Mouse (Mus musculus): ENCODE data around the gene Mycl. TPM values are rescaled to one million over a fixed set of nuclear protein-coding genes. Genes with fewer than 3 reads are reported as not detected.

Gene Mycl
- polyA plus RNA-seq, 1 experiment from 2014 or later, result 66.8 TPM

DNA sequence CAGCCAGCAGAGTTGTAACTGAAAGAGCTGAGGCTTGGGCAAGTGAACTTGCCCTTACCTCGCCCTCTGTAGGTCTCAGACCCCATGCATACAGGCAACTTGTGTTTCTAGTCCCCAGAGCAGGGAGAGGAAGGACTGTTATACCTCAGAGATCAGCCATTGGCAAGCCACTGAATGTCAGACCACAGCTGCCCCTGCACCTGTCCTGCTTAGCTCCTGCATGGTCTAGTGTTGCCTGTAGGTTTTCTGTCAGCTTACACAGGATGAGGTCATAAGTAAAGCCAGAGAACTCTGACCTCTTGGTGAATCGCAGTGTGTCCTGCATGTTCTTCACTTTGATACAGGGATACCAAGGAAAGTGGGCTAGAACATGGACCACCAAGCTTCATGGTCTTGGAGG, 39.4 kb downstream of the Mycl start:
- no peaks in the 10 kb centered on the region for H3K9me3 ChIP-seq (ENCODE audit: control insufficient read depth, low read length)
- H3K4me2 ChIP-seq (ENCODE audit: low read depth, low read length, severe bottlenecking), result no peak overlapping the region
- no peaks in the 10 kb centered on the region for H3K4me1 ChIP-seq (replicated peaks; ENCODE audit: control insufficient read depth, insufficient read depth, low read length)
- no peak overlapping the region for H3K9ac ChIP-seq (ENCODE audit: low read length)
- H3K36me3 ChIP-seq (ENCODE audit: control insufficient read depth, insufficient read depth, low read length), result no peaks in the 10 kb centered on the region; the same call in 1 of the 2 replicates
- ATAC-seq (replicated peaks; ENCODE audit: low FRiP score) (no peak), DNase-seq (ENCODE audit: low spot score) (no peak)
- 95% methylated on average over 2 of the region's 2 CpGs for WGBS
- no peak overlapping the region for H3K27ac ChIP-seq (ENCODE audit: low read depth, low read length)
- no peak overlapping the region for H3K4me3 ChIP-seq (ENCODE audit: low read depth, low read length)
- H3K27me3 ChIP-seq (ENCODE audit: control insufficient read depth, insufficient read depth, low read length), result no peaks in the 10 kb centered on the region

DNA sequence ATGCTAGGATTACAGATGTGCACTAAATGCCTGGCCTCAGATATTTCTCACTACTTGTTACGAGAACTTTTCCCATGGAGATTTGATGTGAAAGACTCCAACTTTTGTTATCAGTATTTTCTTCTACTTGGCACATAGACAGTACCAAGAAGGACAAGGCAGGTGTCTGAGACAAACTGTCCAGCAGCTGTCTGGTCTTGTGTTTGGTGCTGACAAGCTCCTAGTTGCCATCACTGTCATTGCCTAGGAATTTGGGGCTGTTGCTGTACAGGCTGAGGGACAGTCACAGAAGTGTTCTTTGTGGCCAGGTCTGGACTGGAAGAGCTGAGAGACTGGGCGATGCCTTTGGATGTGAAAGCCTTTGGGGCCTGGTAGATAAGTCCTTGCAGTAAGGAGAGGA, 40.2 kb downstream of the Mycl start:
- H3K9me3 ChIP-seq (ENCODE audit: control insufficient read depth, low read length), result no peaks in the 10 kb centered on the region
- WGBS, result 88% methylated on average over 2 of the region's 2 CpGs
- H3K36me3 ChIP-seq (ENCODE audit: control insufficient read depth, insufficient read depth, low read length), result no peaks in the 10 kb centered on the region; the same call in 1 of the 2 replicates
- no peak overlapping the region for H3K4me3 ChIP-seq (ENCODE audit: low read depth, low read length)
- H3K9ac ChIP-seq (ENCODE audit: low read length), result no peak overlapping the region
- no peak overlapping the region for H3K27ac ChIP-seq (ENCODE audit: low read depth, low read length)
- no peak overlapping the region for H3K4me2 ChIP-seq (ENCODE audit: low read depth, low read length, severe bottlenecking)
- H3K4me1 ChIP-seq (replicated peaks; ENCODE audit: control insufficient read depth, insufficient read depth, low read length), result no peaks in the 10 kb centered on the region
- ATAC-seq (replicated peaks; ENCODE audit: low FRiP score) (no peak), DNase-seq (ENCODE audit: low spot score) (no peak)
- H3K27me3 ChIP-seq (ENCODE audit: control insufficient read depth, insufficient read depth, low read length), result no peaks in the 10 kb centered on the region

DNA sequence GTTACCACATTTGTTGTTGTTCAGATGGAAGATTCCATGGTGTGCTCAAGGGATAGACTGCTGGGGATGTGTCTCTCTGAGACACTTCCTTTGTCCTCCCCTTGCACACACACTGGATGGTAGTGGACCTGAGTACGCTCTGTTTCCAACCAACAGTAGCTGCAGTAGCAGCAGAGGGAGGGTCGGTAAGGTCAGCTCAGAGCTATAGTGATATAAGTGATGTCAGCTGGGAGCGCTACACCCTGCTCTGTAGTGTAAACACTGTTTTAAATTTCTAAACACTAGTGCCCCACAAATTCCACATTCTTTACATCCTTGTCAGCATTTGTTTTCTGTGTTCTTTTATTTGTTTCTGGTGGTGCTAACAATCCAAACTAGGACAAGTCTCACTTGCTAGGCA, 41.3 kb downstream of the Mycl start:
- Histone ChIP-seq H3K36me3 (ENCODE audit: control insufficient read depth, insufficient read depth, low read length) (no peaks in the 10 kb centered on the region; the same call in 1 of the 2 replicates), H3K4me2 (ENCODE audit: low read depth, low read length, severe bottlenecking) (no peak overlapping the region), H3K27ac (ENCODE audit: low read depth, low read length) (no peak overlapping the region), H3K9ac (ENCODE audit: low read length) (no peak overlapping the region), H3K4me3 (ENCODE audit: low read depth, low read length) (no peak overlapping the region), H3K27me3 (ENCODE audit: control insufficient read depth, insufficient read depth, low read length) (no peaks in the 10 kb centered on the region), H3K4me1 (replicated peaks; ENCODE audit: control insufficient read depth, insufficient read depth, low read length) (no peaks in the 10 kb centered on the region), H3K9me3 (ENCODE audit: control insufficient read depth, low read length) (no peaks in the 10 kb centered on the region)
- no peak for ATAC-seq (replicated peaks; ENCODE audit: low FRiP score)
- WGBS, result 86% methylated on average over 3 of the region's 3 CpGs
- DNase-seq (ENCODE audit: low spot score), result no peak

DNA sequence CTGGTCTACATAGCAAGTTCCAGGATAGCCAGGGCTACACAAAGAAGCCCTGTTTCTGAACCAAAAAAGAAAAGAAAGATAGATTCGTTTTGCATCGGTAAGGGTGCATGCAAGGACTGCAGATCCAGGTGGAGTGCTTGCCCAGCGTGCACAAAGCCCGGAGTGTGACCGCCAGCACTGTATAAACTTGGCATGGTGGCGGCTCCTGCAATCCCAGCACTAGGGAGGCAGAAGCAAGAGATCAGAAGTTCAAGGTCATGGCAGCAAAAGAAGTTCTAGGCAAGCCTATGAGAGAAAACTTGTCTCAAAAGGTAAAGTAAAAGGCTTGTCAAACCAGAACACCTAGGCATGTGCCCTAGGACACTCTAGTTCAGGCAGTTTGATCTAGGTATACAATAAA, 45.7 kb downstream of the Mycl start:
- Histone ChIP-seq H3K27me3 (ENCODE audit: control insufficient read depth, insufficient read depth, low read length) (no peaks in the 10 kb centered on the region), H3K36me3 (ENCODE audit: control insufficient read depth, insufficient read depth, low read length) (no peaks in the 10 kb centered on the region; the same call in 1 of the 2 replicates), H3K4me3 (ENCODE audit: low read depth, low read length) (no peak overlapping the region), H3K4me2 (ENCODE audit: low read depth, low read length, severe bottlenecking) (no peak overlapping the region), H3K9me3 (ENCODE audit: control insufficient read depth, low read length) (no peaks in the 10 kb centered on the region), H3K27ac (ENCODE audit: low read depth, low read length) (no peak overlapping the region), H3K9ac (ENCODE audit: low read length) (no peak overlapping the region), H3K4me1 (replicated peaks; ENCODE audit: control insufficient read depth, insufficient read depth, low read length) (no peaks in the 10 kb centered on the region)
- no peak for ATAC-seq (replicated peaks; ENCODE audit: low FRiP score)
- DNase-seq (ENCODE audit: low spot score), result no peak
- 91% methylated on average over 6 of the region's 6 CpGs for WGBS

DNA sequence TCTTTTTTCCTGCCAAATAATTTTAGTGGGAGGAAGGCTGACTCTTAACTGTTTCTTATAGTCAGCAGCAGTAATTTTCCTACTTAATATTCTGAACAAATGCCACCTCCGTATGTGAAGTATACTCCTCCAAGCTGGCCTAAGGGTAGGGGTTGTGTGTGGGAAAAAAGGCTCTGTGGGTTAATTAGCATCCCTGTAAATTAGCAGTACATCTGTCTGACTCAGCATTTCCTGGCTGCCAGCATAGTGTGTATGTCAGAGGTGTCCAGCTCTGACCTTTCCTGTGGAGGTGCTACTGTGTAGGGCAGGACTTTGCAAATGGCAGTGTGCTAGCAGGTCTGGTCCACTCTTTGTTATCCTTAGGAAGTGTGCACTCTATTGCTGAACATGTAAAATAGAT, 48.4 kb downstream of the Mycl start:
- Histone ChIP-seq H3K9ac (ENCODE audit: low read length) (no peak overlapping the region), H3K4me2 (ENCODE audit: low read depth, low read length, severe bottlenecking) (no peak overlapping the region), H3K4me3 (ENCODE audit: low read depth, low read length) (no peak overlapping the region), H3K36me3 (ENCODE audit: control insufficient read depth, insufficient read depth, low read length) (no peaks in the 10 kb centered on the region; the same call in 1 of the 2 replicates), H3K9me3 (ENCODE audit: control insufficient read depth, low read length) (no peaks in the 10 kb centered on the region), H3K27ac (ENCODE audit: low read depth, low read length) (no peak overlapping the region), H3K27me3 (ENCODE audit: control insufficient read depth, insufficient read depth, low read length) (no peaks in the 10 kb centered on the region), H3K4me1 (replicated peaks; ENCODE audit: control insufficient read depth, insufficient read depth, low read length) (no peaks in the 10 kb centered on the region)
- DNase-seq (ENCODE audit: low spot score), result no peak
- WGBS, result 65% methylated on average over 1 of the region's 1 CpGs
- no peak for ATAC-seq (replicated peaks; ENCODE audit: low FRiP score)

DNA sequence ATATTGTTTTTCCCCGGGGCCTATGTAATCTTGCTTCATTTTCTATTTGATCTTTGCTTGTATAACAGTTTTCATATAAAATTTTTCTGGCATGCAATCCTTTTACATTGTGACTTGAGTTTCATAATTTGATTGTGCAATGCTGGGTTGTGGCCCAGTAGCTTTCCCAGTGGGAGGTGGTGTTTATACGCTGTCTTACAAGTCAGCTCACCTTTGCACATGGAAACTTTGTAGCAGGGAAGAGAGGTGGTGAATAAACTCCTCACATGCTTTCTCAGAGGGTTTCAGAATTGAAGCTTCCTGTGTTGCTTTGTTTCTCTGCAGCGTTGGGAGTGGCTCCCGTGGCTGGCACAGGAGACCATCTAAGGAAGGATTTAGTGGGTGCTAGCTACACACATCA, 49.4 kb downstream of the Mycl start:
- no peak for ATAC-seq (replicated peaks; ENCODE audit: low FRiP score)
- Histone ChIP-seq H3K27ac (ENCODE audit: low read depth, low read length) (no peak overlapping the region), H3K4me1 (replicated peaks; ENCODE audit: control insufficient read depth, insufficient read depth, low read length) (no peaks in the 10 kb centered on the region), H3K4me2 (ENCODE audit: low read depth, low read length, severe bottlenecking) (no peak overlapping the region), H3K4me3 (ENCODE audit: low read depth, low read length) (no peak overlapping the region), H3K36me3 (ENCODE audit: control insufficient read depth, insufficient read depth, low read length) (no peaks in the 10 kb centered on the region; the same call in 1 of the 2 replicates), H3K9me3 (ENCODE audit: control insufficient read depth, low read length) (no peaks in the 10 kb centered on the region), H3K27me3 (ENCODE audit: control insufficient read depth, insufficient read depth, low read length) (no peaks in the 10 kb centered on the region), H3K9ac (ENCODE audit: low read length) (no peak overlapping the region)
- DNase-seq (ENCODE audit: low spot score), result no peak
- WGBS, result 94% methylated on average over 4 of the region's 4 CpGs

DNA sequence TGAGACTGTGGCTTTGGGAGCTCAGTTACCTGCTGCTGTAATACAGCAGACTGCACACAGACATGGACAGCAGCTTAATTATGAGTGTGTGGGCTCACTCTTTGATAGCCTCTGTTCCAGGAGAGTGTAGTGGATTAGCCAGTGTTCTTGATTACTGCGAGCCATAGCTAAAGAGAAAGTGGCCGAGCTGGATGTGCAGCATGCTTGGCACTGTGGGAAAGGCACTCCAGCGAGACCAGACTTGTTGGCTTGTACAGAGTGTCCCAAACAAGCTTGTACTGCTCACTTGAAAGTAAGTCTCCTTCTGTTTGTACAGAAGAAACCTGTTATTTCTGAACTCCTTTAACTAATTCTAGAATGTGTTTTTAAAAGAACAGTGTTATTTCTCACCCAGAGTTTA, 50.8 kb downstream of the Mycl start:
- no peaks in the 10 kb centered on the region; the same call in 1 of the 2 replicates for H3K36me3 ChIP-seq (ENCODE audit: control insufficient read depth, insufficient read depth, low read length)
- no peak overlapping the region for H3K4me2 ChIP-seq (ENCODE audit: low read depth, low read length, severe bottlenecking)
- H3K4me3 ChIP-seq (ENCODE audit: low read depth, low read length), result no peak overlapping the region
- H3K4me1 ChIP-seq (replicated peaks; ENCODE audit: control insufficient read depth, insufficient read depth, low read length), result peaks cover 9% of the 10 kb centered on the region; the same call in 1 of the 2 replicates
- H3K27ac ChIP-seq (ENCODE audit: low read depth, low read length), result no peak overlapping the region
- WGBS, result 92% methylated on average over 3 of the region's 3 CpGs
- no peaks in the 10 kb centered on the region for H3K27me3 ChIP-seq (ENCODE audit: control insufficient read depth, insufficient read depth, low read length)
- H3K9ac ChIP-seq (ENCODE audit: low read length), result no peak overlapping the region
- DNase-seq (ENCODE audit: low spot score) (no peak), ATAC-seq (replicated peaks; ENCODE audit: low FRiP score) (no peak)
- no peaks in the 10 kb centered on the region for H3K9me3 ChIP-seq (ENCODE audit: control insufficient read depth, low read length)

DNA sequence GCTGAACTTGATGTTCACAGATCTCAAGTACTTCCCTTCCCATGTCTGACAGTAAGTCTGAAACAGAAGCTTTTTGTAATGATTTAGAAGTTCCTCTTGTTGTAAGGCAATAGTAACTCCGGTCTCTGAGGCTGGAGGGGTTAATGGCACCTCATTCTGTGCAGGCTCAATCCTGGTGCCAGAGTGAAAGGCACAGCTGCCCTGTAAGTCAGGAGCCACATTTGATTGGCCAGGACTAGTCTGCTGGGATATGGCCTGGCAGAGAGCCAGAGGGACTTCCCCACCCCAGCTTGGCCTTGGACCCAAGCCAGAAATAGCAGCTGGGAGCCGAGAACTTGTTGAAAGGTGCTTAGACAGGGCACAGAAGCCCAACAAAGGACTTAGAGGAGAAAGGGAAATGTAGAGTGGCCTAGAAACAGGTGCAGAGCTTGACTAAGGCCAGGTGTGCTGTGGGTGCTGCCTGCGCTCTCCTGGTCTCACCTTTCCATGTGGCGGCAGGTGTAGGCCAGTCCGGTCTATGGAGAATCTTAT, 55.3 kb downstream of the Mycl start:
- Histone ChIP-seq H3K36me3 (ENCODE audit: control insufficient read depth, insufficient read depth, low read length) (peaks cover 12% of the 10 kb centered on the region), H3K27me3 (ENCODE audit: control insufficient read depth, insufficient read depth, low read length) (no peaks in the 10 kb centered on the region), H3K4me2 (ENCODE audit: low read depth, low read length, severe bottlenecking) (no peak overlapping the region), H3K9ac (ENCODE audit: low read length) (no peak overlapping the region), H3K9me3 (ENCODE audit: control insufficient read depth, low read length) (no peaks in the 10 kb centered on the region), H3K4me3 (ENCODE audit: low read depth, low read length) (no peak overlapping the region), H3K27ac (ENCODE audit: low read depth, low read length) (peak overlapping the region; percentile 64; the same call in 1 of the 2 replicates), H3K4me1 (replicated peaks; ENCODE audit: control insufficient read depth, insufficient read depth, low read length) (peaks cover 9% of the 10 kb centered on the region; the same call in 1 of the 2 replicates)
- peak; percentile 82 for ATAC-seq (replicated peaks; ENCODE audit: low FRiP score)
- DNase-seq (ENCODE audit: low spot score), result peak; percentile 82
- WGBS, result 80% methylated on average over 5 of the region's 5 CpGs
